In the genomic region with DNA sequence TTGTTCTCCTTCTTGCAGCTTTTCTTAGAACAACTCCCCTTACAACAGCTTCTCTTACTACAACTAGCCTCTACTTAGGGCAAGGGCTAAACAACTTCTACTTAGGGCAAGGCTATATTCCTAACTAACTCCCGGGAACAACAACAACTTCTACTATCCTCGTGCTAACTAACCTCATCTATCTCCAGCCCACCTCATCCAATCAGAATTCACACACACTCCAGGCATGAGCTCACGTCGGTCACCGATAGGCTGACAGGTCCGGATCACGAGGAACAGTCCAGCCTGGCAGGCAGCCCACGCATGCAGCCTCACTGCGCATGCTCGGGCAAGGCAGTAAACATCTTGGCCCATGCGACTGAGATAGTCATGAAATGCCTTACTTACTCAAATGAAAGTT, we compare ENCODE assay signal across 10 mouse cellular contexts. TPM values are rescaled to one million over a fixed set of nuclear protein-coding genes. Genes with fewer than 3 reads are reported as not detected.
DNase-seq lines count a peak whose midpoint lies in the region; ATAC-seq and TF ChIP-seq lines count a peak whose summit lies in the region.
"Not testable (repeated sequence)": the region's sequence is repeated elsewhere in the genome, so short reads cannot be mapped to it uniquely, and the experiment has no call there.
"Had no signal": no experiment of that assay in that cellular context is flagged by ENCODE, and none has a peak within 500 bp of the region (broad histone marks: within the 10 kb centered on the region; RNA-seq: fewer than 3 reads in every experiment).

No protein-coding gene starts in this region.

- peak; percentile 92 for DNase-seq in CH12.LX (ENCODE audit: extremely low read depth)
- DNase-seq in layer of hippocampus, adult 9-11 months = peak; percentile 22
- peak; percentile 9 for DNase-seq in testis, postnatal 14 days (ENCODE audit: low spot score)

- not testable (repeated sequence) for TF ChIP-seq CTCF in CH12.LX (conservative IDR thresholded peaks at IDR 0.05 in 1 of 2, IDR thresholded peaks at IDR 0.05 in 1 of 2; ENCODE audit: low read depth in 2 of 2, low read length in 2 of 2)

- not testable (repeated sequence) for TF ChIP-seq POLR2A in CH12.LX (IDR thresholded peaks at IDR 0.05; ENCODE audit: low read depth, low read length)

- H3K4me2 ChIP-seq in CH12.LX (ENCODE audit: insufficient read depth, low read depth, poor library complexity, severe bottlenecking) = peak overlapping the region; percentile 72
- H3K4me2 ChIP-seq in kidney, embryonic 15.5 days = not testable (repeated sequence)

- in situ Hi-C loops in CH12.LX (cut with MboI; ENCODE audit: low pct_ligation_motif_present, low pct_unique_long_range_greater_than_20kb, low sequenced_read_pairs) = not testable (repeated sequence)

- dilution Hi-C loops in CH12.LX (cut with MboI; ENCODE audit: extremely low pct_ligation_motif_present, extremely low pct_unique_long_range_greater_than_20kb, low sequenced_read_pairs) = not testable (repeated sequence)

- H3K27me3 ChIP-seq in CH12.LX (replicated peaks); kidney, embryonic 15.5 days: not testable (repeated sequence)

- peak overlapping the region; percentile 85 for H3K9ac ChIP-seq in CH12.LX (ENCODE audit: insufficient read depth, low read depth)
- not testable (repeated sequence) for H3K9ac ChIP-seq in kidney, embryonic 15.5 days

- not testable (repeated sequence) for ATAC-seq in kidney, embryonic 15.5 days (replicated peaks; ENCODE audit: low FRiP score)

- not testable (repeated sequence) for TF ChIP-seq EP300 in CH12.LX (IDR thresholded peaks at IDR 0.05; ENCODE audit: low read length)

- 92% methylated on average over 11 of the region's 11 CpGs for WGBS in kidney, embryonic 15.5 days

- H3K79me2 ChIP-seq in CH12.LX (replicated peaks; ENCODE audit: control insufficient read depth, extremely low read depth, insufficient read depth, poor library complexity, severe bottlenecking) = not testable (repeated sequence)

- peak overlapping the region; percentile 21 to 71 (median 47) for H3K4me3 ChIP-seq in CH12.LX (replicated peaks in 1 of 3; ENCODE audit: low read depth in 2 of 3, low read length in 2 of 3, poor library complexity in 1 of 3)
- not testable (repeated sequence) for H3K4me3 ChIP-seq in kidney, embryonic 15.5 days (replicated peaks)

- H3K9me3 ChIP-seq in CH12.LX (replicated peaks; ENCODE audit: low read length); kidney, embryonic 15.5 days (replicated peaks): not testable (repeated sequence)

- not testable (repeated sequence) for TF ChIP-seq RAD21 in CH12.LX (IDR thresholded peaks at IDR 0.05; ENCODE audit: low read depth, low read length)

- H3K27ac ChIP-seq in CH12.LX (ENCODE audit: insufficient read depth, low read depth) = peak overlapping the region; percentile 99
- H3K27ac ChIP-seq in kidney, embryonic 15.5 days = peak overlapping the region; percentile 77; the same call in 1 of the 2 replicates

- H3K4me1 ChIP-seq in CH12.LX (ENCODE audit: control insufficient read depth in 1 of 2, insufficient read depth in 2 of 2) = peaks cover 7 to 38% of the 10 kb centered on the region in 2 experiments
- not testable (repeated sequence) for H3K4me1 ChIP-seq in kidney, embryonic 15.5 days

- H3K36me3 ChIP-seq in CH12.LX (replicated peaks in 1 of 2; ENCODE audit: control insufficient read depth in 1 of 2, insufficient read depth in 1 of 2, low read length in 1 of 2); kidney, embryonic 15.5 days: not testable (repeated sequence)

TF ChIP-seq in CH12.LX, 34 proteins besides CTCF, POLR2A, EP300 and RAD21:
- TF ChIP-seq BHLHE40 (IDR thresholded peaks at IDR 0.05; ENCODE audit: low read depth, low read length) = peak; percentile 84
- peak; percentile 69; the same call in 1 of the 2 replicates for TF ChIP-seq MYC (IDR thresholded peaks at IDR 0.05; ENCODE audit: low read depth, low read length)
- 0 out of 2 replicates have a peak, but pooled peaks have one; percentile 54 for TF ChIP-seq E2F4 (IDR thresholded peaks at IDR 0.05; ENCODE audit: insufficient replicate concordance, low read depth, low read length)
- peak; percentile 96 for TF ChIP-seq MXI1 (IDR thresholded peaks at IDR 0.05; ENCODE audit: low read depth, low read length)
- peak; percentile 86 for TF ChIP-seq NRF1 (IDR thresholded peaks at IDR 0.05; ENCODE audit: low read depth, low read length)
- TF ChIP-seq TBP (conservative IDR thresholded peaks at IDR 0.05; ENCODE audit: low read depth, low read length) = 0 out of 2 replicates have a peak, but pooled peaks have one; percentile 15
- peak; percentile 44; the same call in 1 of the 2 replicates for TF ChIP-seq JUND (conservative IDR thresholded peaks at IDR 0.05; ENCODE audit: low read depth, low read length)
- peak; percentile 73 for TF ChIP-seq CHD2 (IDR thresholded peaks at IDR 0.05; ENCODE audit: low read length)
- TF ChIP-seq NELFE (IDR thresholded peaks at IDR 0.05; ENCODE audit: low read depth, low read length) = peak; percentile 68
- TF ChIP-seq TCF12 (IDR thresholded peaks at IDR 0.05; ENCODE audit: low read depth, low read length) = peak; percentile 55; the same call in 1 of the 2 replicates
- TF ChIP-seq MAX (IDR thresholded peaks at IDR 0.05; ENCODE audit: low read length) = peak; percentile 94
- peak; percentile 49 for TF ChIP-seq SIN3A (IDR thresholded peaks at IDR 0.05; ENCODE audit: low read length)
- TF ChIP-seq ETS1 (conservative IDR thresholded peaks at IDR 0.05; ENCODE audit: low read depth, low read length) = peak; percentile 29; the same call in 1 of the 2 replicates
TF ChIP-seq in CH12.LX: peak in this region for 13; not testable (repeated sequence) for 21.

RNA-seq across cellular contexts. Expression of gene Emcn, which starts 53.3 kb away (rescaled TPM):
- total RNA-seq in CH12.LX (2012; rRNA removed) (not detected in 2 replicates), CH12.LX (2014; rRNA removed) (not detected in 2 replicates)
- not detected in 2 replicates for polyA plus RNA-seq in CH12.LX (2012; ENCODE audit: insufficient read length, low read depth)
- 96.8 and 97.2 TPM in 2 replicates for polyA plus RNA-seq in kidney, embryonic 15.5 days (2015; fragmentation: Nextera tagmentation; extraction: Ambion mirVana)
- total RNA-seq: ES-E14, MEL had no signal
- polyA plus RNA-seq: C2C12; CD4-positive, CD25-positive, alpha-beta regulatory T cell, adult 4 months; G1E; Patski had no signal

Comparison
In these comparisons a context has a peak if more than half of its experiments do, and no peak if none do; other contexts are left out.
1. DNase-seq: peak in every context shown above with its lines; median percentile 92 in CH12.LX; 22 in layer of hippocampus, adult 9-11 months; 9 in testis, postnatal 14 days.
2. RNA of gene Emcn, which starts 53.3 kb away (polyA plus RNA-seq): 96.8 to 97.2 TPM in kidney, embryonic 15.5 days; not detected in CH12.LX; every median in the first group is over 10 times any median in the second.